Mouse (Mus musculus) cortical plate, adult 2 months (tissue): Measurements from ENCODE around the gene Ssb. TPM values are rescaled to one million over a fixed set of nuclear protein-coding genes. Genes with fewer than 3 reads are reported as not detected.
A peak's percentile ranks its signal among the peaks of the same experiment; 100 is the strongest.

Experiments used
- H3K27ac ChIP-seq: fragments of 200-500 bp; 2 replicates; pipeline ENCODE4 v1.5.1; 2012; ENCODE audit warnings: low read length, control low read depth, inconsistent platforms; ENCODE audit not compliant: insufficient read depth
- H3K4me1 ChIP-seq: fragments of 200-500 bp; 2 replicates; pipeline ENCODE4 v1.6.1; 2011; ENCODE audit warnings: low read length; ENCODE audit not compliant: control insufficient read depth, insufficient read depth
- H3K4me3 ChIP-seq: fragments of 200-500 bp; 2 replicates; pipeline ENCODE4 v1.5.1; 2011; ENCODE audit warnings: mild to moderate bottlenecking, low read length, control low read depth; ENCODE audit not compliant: insufficient read depth
- CTCF ChIP-seq: fragments of 200-500 bp; IDR thresholded peaks from 2 replicates; pipeline ENCODE4 v1.5.1; 2011; ENCODE audit warnings: mild to moderate bottlenecking, control low read depth, low read length; ENCODE audit not compliant: insufficient read depth; ENCODE audit errors: extremely low read depth
- POLR2A ChIP-seq: fragments of 200-500 bp; IDR thresholded peaks from 2 replicates; pipeline ENCODE4 v1.6.1; 2011; ENCODE audit warnings: mild to moderate bottlenecking, low read length, control low read depth; ENCODE audit not compliant: insufficient read depth; ENCODE audit errors: extremely low read depth
- polyA plus RNA-seq: library from polyadenylated mRNA; depleted of rRNA; stranded (reverse); fragments of >200 nt; gene quantifications from 2 replicates; pipeline ENCODE4 v1.2.3, GENCODE M21; 2012; rRNA removed

The Ssb gene
- polyA plus RNA-seq, result 80.3 and 88.7 TPM in 2 replicates

DNA sequence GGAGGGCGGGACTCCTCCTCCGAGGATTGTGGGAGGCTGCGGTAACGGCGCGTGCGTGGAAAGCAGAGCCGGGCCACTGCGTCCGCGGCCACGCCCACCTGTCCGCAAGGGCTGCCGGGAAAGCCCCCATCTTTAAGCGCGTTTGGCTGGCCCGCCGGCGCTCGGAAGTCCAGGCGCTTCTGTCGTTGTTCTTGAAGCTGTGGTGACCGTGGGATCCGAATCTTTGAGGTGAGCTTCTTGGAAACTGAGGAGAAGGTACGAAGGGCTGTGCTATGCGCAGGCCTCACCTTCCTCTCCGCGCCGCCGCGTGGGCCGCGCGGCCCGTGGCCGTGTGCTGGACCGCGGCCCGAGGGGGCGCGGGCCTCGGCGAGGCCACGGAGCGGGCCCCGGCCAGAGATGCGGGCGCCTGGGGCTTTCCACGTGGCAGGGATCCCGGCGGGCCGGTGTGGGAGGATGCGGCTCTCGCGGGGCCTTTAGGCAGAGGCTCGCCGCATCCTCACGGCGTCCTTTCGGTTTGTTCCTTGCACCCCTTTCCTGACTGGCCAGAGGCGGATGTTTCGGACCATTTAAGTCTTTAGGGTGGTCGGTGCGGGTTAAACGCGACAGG is at the start of gene Ssb:
Gene Ssb (plus strand): TSS at position 78 of the 607 bp plus-strand sequence.
- TF ChIP-seq POLR2A, result peak; percentile 72
- TF ChIP-seq CTCF, result no peak
- Histone ChIP-seq H3K4me1 (peaks cover 1% of the 10 kb centered on the region; the same call in 1 of the 2 replicates), H3K4me3 (peak within 1 kb of the TSS; percentile 93), H3K27ac (peak within 1 kb of the TSS; percentile 68)

GRCm38 (mm10) chr2:69816575-69816974 is 44.8 kb upstream of the Ssb start:
- Histone ChIP-seq H3K27ac (no peak overlapping the region), H3K4me3 (no peak overlapping the region), H3K4me1 (no peaks in the 10 kb centered on the region; the same call in 1 of the 2 replicates)
- TF ChIP-seq CTCF (no peak), POLR2A (no peak)

GRCm38 (mm10) chr2:69818350-69819085 is 42.8 kb upstream of the Ssb start:
- Histone ChIP-seq H3K4me3 (no peak overlapping the region), H3K27ac (no peak overlapping the region), H3K4me1 (no peaks in the 10 kb centered on the region; the same call in 1 of the 2 replicates)
- no peak for TF ChIP-seq POLR2A
- TF ChIP-seq CTCF, result no peak

GRCm38 (mm10) chr2:69820201-69820600 is 41.2 kb upstream of the Ssb start:
- no peak for TF ChIP-seq CTCF
- no peak for TF ChIP-seq POLR2A
- no peak overlapping the region for H3K4me3 ChIP-seq
- no peak overlapping the region for H3K27ac ChIP-seq
- H3K4me1 ChIP-seq, result peaks cover 2% of the 10 kb centered on the region

DNA sequence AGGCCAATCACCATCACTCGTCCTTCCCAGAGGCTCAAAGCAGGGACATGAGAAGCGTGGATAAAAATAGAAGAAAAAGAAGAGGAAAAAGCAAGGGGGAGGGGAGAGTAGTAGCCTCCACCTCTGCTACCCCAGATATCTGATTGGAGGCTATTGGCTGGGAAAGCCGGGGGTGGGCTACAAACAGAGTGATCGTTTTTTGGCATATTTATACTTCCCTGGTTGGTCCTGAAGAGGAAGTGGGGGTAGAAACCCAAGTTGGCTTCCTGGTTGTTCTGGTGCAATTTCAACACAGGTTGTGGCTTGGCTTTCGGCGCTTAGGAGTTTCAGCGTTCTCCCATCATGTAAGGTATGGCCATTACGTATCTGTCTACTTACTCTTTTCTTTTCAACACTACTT is 39.7 kb upstream of the Ssb start, which contains the start of gene Klhl23:
Gene Klhl23 (plus strand): TSS at position 234 of the 400 bp plus-strand sequence.
- H3K4me3 ChIP-seq, result peak within 1 kb of the TSS; percentile 54
- H3K4me1 ChIP-seq, result peaks cover 2% of the 10 kb centered on the region
- TF ChIP-seq CTCF (no peak), POLR2A (no peak)
- H3K27ac ChIP-seq, result peak within 1 kb of the TSS; percentile 16

DNA sequence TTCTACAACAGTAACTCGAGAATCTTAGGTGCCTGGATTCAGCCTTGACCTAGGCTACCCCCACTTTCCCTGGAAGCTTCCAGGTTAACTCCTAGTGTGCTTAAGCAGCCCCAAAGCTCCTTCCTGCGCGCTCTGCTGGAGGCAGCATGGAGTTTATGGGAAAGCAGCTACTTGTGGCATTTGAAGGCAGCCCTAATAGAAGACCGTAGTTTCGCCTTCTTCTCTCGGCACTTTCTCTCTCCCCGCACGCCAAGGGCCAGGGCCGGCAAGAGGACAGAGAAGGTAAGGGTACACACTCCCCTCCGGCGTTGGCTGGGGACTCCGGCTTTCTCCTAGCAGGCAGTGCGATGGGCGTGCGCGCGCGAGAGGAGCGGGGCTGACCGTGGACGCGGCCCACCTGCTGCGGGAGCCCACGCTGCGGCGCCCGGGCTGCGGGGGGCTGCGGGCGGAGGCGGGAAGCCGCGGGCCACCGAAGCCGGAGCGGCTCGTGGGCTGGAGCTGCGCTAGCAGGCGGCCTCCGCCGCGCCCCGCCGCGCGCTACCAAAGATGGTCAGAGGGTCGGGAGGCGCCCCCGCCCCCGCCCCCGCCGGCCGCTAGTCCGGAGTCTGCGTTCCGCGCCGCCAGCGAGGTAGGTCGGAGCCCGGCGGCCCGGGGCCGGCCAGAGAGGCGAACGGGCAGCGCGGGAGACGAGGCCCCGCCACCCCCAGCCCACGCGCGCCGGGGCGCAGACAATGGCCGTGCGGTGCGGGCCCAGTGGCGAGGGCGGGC is 38.8 kb upstream of the Ssb start:
- peaks cover 2% of the 10 kb centered on the region for H3K4me1 ChIP-seq
- no peak for TF ChIP-seq CTCF
- peak; percentile 46; the same call in 1 of the 2 replicates for TF ChIP-seq POLR2A
- peak overlapping the region; percentile 16 for H3K27ac ChIP-seq
- H3K4me3 ChIP-seq, result peak overlapping the region; percentile 54

GRCm38 (mm10) chr2:69823129-69823677 is 38.2 kb upstream of the Ssb start:
- Histone ChIP-seq H3K27ac (peak overlapping the region; percentile 16), H3K4me1 (peaks cover 2% of the 10 kb centered on the region), H3K4me3 (peak overlapping the region; percentile 54)
- TF ChIP-seq CTCF, result no peak
- no peak for TF ChIP-seq POLR2A

DNA sequence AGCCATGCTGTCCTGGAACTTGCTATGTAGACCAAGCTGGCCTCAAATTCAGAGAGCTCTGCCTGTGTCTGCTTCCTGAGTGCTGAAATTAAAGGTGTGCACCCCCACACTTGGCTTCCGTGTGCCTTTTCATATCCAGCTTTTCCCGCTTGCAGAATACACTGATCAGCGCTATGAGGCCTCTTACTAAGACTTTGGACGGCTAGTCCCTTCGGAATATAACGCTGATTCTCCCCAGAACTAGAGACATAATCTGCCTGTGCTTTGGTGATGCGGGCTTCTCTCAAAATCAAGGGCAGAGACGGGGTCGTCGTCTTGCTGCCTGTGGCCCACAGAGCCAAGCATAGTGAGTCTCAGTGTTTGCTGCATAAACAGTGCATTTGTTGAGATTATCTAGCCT is 35.5 kb upstream of the Ssb start:
- Histone ChIP-seq H3K4me3 (no peak overlapping the region), H3K27ac (no peak overlapping the region), H3K4me1 (peaks cover 2% of the 10 kb centered on the region)
- TF ChIP-seq CTCF (no peak), POLR2A (no peak)

DNA sequence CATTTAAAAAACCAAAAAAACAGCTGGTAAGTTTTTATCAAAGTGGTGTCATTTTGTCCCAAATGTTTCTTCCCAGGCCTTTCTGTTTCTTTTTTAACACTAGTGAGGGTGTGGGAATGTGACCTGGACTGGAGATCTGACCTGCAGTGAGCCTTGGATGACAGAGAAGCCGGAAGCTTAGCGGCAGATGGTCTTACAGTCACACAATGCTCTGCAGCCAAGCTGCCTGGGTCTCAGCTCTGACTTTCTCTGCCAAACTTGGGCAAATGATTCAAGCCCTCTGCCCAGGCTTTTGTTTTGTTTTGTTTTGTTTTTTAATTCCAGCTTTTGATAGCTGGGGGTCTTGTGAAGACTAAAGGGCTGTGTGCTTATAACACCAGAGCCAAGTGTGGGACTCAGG is 35.0 kb upstream of the Ssb start:
- TF ChIP-seq CTCF (no peak), POLR2A (no peak)
- Histone ChIP-seq H3K4me3 (no peak overlapping the region), H3K27ac (no peak overlapping the region), H3K4me1 (peaks cover 2% of the 10 kb centered on the region)

DNA sequence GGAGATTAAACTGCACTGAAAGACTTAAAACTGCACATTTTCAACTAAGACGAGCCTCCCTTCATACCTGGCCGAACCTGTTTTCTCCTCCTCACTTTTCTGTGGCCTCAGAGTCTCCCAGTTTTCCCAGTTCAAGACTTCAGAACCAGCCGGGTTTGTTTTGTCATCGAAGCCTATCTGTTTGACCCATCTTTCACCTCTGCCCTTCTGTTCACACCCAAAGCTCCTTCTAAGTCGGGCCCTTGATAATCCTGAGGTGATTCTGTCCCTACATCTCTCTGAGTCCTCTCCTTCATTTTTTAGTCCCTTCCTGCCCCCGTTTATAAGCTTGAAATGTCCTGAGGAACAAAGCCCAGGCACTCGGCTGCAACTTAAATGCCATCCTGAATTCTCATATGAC is 33.3 kb upstream of the Ssb start:
- H3K4me3 ChIP-seq, result no peak overlapping the region
- TF ChIP-seq POLR2A (no peak), CTCF (no peak)
- no peak overlapping the region for H3K27ac ChIP-seq
- peaks cover 2% of the 10 kb centered on the region; the same call in 1 of the 2 replicates for H3K4me1 ChIP-seq
